Mouse (Mus musculus): Measurements from ENCODE around the gene Chmp5.

GRCm38 (mm10) chr4:40953521-40953920 is 5.3 kb downstream of the Chmp5 start:
- TF ChIP-seq POLR2A (IDR thresholded peaks at IDR 0.05; ENCODE audit: insufficient read depth, low read depth, low read length) (no peak), CTCF (IDR thresholded peaks at IDR 0.05; ENCODE audit: insufficient read depth, low read depth, low read length) (no peak)

Measured in olfactory bulb, adult 2 months (tissue).